Mouse (Mus musculus): ENCODE data around the gene Anxa6. TPM values are rescaled to one million over a fixed set of nuclear protein-coding genes. Genes with fewer than 3 reads are reported as not detected.

The Anxa6 gene
- polyA plus RNA-seq, 1 experiment, result 30.5 TPM

DNA sequence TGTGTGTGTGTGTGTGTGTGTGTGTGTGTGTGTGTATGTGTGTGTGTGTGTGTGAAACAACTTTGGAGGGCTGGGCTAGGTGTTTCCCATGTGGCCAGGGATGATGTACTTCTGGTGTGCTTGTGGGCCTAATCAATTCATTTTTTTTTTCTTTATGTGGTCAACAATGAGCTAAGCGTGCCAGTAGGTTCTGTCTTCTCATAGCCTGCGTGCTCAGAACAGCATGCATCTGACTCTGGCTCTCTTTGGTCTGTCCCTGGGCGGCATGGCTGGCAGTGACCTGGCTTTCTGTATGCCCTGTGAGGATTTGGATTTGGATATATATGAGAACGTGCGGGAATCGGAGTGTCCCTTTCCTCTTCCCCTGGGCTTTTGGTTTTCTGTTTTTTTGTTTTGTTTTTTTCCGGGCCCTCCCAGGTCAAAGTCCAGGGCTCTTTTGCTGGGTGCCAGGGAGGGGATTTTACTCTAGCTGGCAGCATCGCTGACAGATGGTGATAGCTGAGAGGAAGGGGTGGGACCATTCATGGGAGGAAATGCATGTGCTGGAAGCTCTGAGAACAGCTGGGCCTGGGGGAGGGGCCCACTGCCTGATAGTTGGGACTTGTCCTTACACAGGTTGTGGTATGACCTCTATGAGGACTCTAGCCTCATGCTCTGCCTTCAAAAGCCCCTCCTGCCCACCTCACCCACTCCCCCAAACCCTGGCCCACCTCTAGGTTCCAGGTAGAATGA, 59.6 kb downstream of the Anxa6 start:
- H3K4me1 ChIP-seq (ENCODE audit: control insufficient read depth, insufficient read depth, low read length), result peaks cover 12% of the 10 kb centered on the region
- no peak for TF ChIP-seq POLR2A (IDR thresholded peaks at IDR 0.05; ENCODE audit: borderline replicate concordance, control insufficient read depth, low read depth, low read length)
- H3K27ac ChIP-seq (ENCODE audit: control insufficient read depth, insufficient read depth, low read depth, low read length, poor library complexity), result peak overlapping the region; percentile 1; the same call in 1 of the 2 replicates
- WGBS, result 11% methylated on average over 8 of the region's 8 CpGs
- no peak overlapping the region for H3K4me3 ChIP-seq (replicated peaks; ENCODE audit: control insufficient read depth, low read depth, low read length)

GRCm38 (mm10) chr11:54972789-54973188, 60.5 kb downstream of the Anxa6 start:
- Histone ChIP-seq H3K4me1 (ENCODE audit: control insufficient read depth, insufficient read depth, low read length) (peaks cover 12% of the 10 kb centered on the region), H3K27ac (ENCODE audit: control insufficient read depth, insufficient read depth, low read depth, low read length, poor library complexity) (no peak overlapping the region), H3K4me3 (replicated peaks; ENCODE audit: control insufficient read depth, low read depth, low read length) (no peak overlapping the region)
- TF ChIP-seq CTCF (IDR thresholded peaks at IDR 0.05; ENCODE audit: control insufficient read depth, insufficient read depth, low read length) (no peak), POLR2A (IDR thresholded peaks at IDR 0.05; ENCODE audit: borderline replicate concordance, control insufficient read depth, low read depth, low read length) (no peak)
- WGBS, result 40% methylated on average over 6 of the region's 6 CpGs

- H3K27ac ChIP-seq (ENCODE audit: control insufficient read depth, insufficient read depth, low read depth, low read length, poor library complexity), result peak overlapping the region; percentile 67; the same call in 1 of the 2 replicates
- 10% methylated on average over 4 of the region's 4 CpGs for WGBS
- H3K4me1 ChIP-seq (ENCODE audit: control insufficient read depth, insufficient read depth, low read length), result peaks cover 12% of the 10 kb centered on the region
- H3K4me3 ChIP-seq (replicated peaks; ENCODE audit: control insufficient read depth, low read depth, low read length), result no peak overlapping the region
- TF ChIP-seq CTCF (IDR thresholded peaks at IDR 0.05; ENCODE audit: control insufficient read depth, insufficient read depth, low read length) (no peak), POLR2A (IDR thresholded peaks at IDR 0.05; ENCODE audit: borderline replicate concordance, control insufficient read depth, low read depth, low read length) (no peak)
These were observed 61.1 kb downstream of the Anxa6 start for GRCm38 (mm10) chr11:54972049-54972723.

GRCm38 (mm10) chr11:54971365-54972048, 61.7 kb downstream of the Anxa6 start:
- WGBS, result 43% methylated on average over 8 of the region's 8 CpGs
- TF ChIP-seq POLR2A (IDR thresholded peaks at IDR 0.05; ENCODE audit: borderline replicate concordance, control insufficient read depth, low read depth, low read length) (no peak), CTCF (IDR thresholded peaks at IDR 0.05; ENCODE audit: control insufficient read depth, insufficient read depth, low read length) (no peak)

DNA sequence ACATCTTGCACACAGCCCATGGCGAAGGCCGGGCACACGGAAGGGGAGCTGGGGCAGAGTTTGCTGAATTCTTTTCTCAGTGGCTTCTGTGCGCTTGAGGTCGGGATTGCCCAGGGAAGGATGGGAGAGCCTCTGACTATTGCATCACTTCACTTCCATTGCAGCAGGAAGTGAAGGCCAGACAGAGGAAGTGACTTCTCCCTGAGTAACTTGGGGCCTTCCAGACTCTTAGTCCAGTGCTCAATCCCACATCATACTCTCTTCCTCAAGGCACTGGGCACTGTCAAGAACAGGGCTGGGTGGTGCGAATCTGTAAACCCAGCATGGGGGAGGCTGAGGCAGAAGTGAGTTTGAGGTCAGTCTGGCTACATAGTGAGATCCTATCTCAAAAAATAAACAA, 68.0 kb downstream of the Anxa6 start:
- TF ChIP-seq CTCF (IDR thresholded peaks at IDR 0.05; ENCODE audit: control insufficient read depth, insufficient read depth, low read length) (no peak), POLR2A (IDR thresholded peaks at IDR 0.05; ENCODE audit: borderline replicate concordance, control insufficient read depth, low read depth, low read length) (no peak)
- no peak overlapping the region for H3K4me3 ChIP-seq (replicated peaks; ENCODE audit: control insufficient read depth, low read depth, low read length)
- H3K4me1 ChIP-seq (ENCODE audit: control insufficient read depth, insufficient read depth, low read length), result peaks cover 9% of the 10 kb centered on the region
- 37% methylated on average over 6 of the region's 6 CpGs for WGBS
- H3K27ac ChIP-seq (ENCODE audit: control insufficient read depth, insufficient read depth, low read depth, low read length, poor library complexity), result no peak overlapping the region

More at GRCm38 (mm10) chr11:54971365-54972048, 61.7 kb downstream of the Anxa6 start:
- Histone ChIP-seq H3K4me3 (replicated peaks; ENCODE audit: control insufficient read depth, low read depth, low read length) (no peak overlapping the region), H3K4me1 (ENCODE audit: control insufficient read depth, insufficient read depth, low read length) (peaks cover 12% of the 10 kb centered on the region), H3K27ac (ENCODE audit: control insufficient read depth, insufficient read depth, low read depth, low read length, poor library complexity) (no peak overlapping the region)

GRCm38 (mm10) chr11:54962810-54963209, 70.4 kb downstream of the Anxa6 start, which contains the start of gene Tnip1:
Tnip1 (minus strand) TSS chr11:54962917.
- TF ChIP-seq CTCF (IDR thresholded peaks at IDR 0.05; ENCODE audit: control insufficient read depth, insufficient read depth, low read length) (no peak), POLR2A (IDR thresholded peaks at IDR 0.05; ENCODE audit: borderline replicate concordance, control insufficient read depth, low read depth, low read length) (no peak)
- H3K4me1 ChIP-seq (ENCODE audit: control insufficient read depth, insufficient read depth, low read length), result peaks cover 11% of the 10 kb centered on the region
- no peak within 1 kb of the TSS for H3K27ac ChIP-seq (ENCODE audit: control insufficient read depth, insufficient read depth, low read depth, low read length, poor library complexity)
- 12% methylated on average over 6 of the region's 6 CpGs for WGBS
- peak within 1 kb of the TSS; percentile 46 for H3K4me3 ChIP-seq (replicated peaks; ENCODE audit: control insufficient read depth, low read depth, low read length)

DNA sequence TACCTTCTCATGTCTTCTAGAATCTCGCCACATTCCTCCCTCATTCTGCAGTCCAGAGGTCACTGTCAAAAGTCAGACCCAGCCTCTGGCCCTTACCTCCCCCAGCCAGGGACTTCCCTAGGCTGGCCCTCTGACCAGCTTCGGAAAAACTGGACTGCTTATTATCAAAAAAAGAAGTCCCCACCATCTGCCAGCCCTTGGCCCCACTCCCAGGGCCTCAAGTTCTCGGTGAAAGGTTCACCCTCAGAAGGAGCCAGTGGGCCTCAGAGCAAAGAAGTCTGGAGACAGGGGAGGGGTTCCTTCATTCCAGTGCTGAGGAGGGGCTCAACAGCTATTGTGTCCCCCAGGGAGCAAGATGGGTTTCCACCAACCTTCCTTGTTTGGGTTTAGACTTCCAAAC, 71.3 kb downstream of the Anxa6 start:
- Histone ChIP-seq H3K4me1 (ENCODE audit: control insufficient read depth, insufficient read depth, low read length) (peaks cover 11% of the 10 kb centered on the region), H3K4me3 (replicated peaks; ENCODE audit: control insufficient read depth, low read depth, low read length) (no peak overlapping the region), H3K27ac (ENCODE audit: control insufficient read depth, insufficient read depth, low read depth, low read length, poor library complexity) (no peak overlapping the region)
- TF ChIP-seq POLR2A (IDR thresholded peaks at IDR 0.05; ENCODE audit: borderline replicate concordance, control insufficient read depth, low read depth, low read length) (no peak), CTCF (IDR thresholded peaks at IDR 0.05; ENCODE audit: control insufficient read depth, insufficient read depth, low read length) (no peak)
- WGBS, result 39% methylated on average over 3 of the region's 3 CpGs
